Mouse (Mus musculus): ENCODE results near the gene Nr1d1. TPM values are rescaled to one million over a fixed set of nuclear protein-coding genes. Genes with fewer than 3 reads are reported as not detected.

The Nr1d1 gene
- polyA plus RNA-seq, 1 experiment from 2014 or later, result 8.9 TPM

DNA sequence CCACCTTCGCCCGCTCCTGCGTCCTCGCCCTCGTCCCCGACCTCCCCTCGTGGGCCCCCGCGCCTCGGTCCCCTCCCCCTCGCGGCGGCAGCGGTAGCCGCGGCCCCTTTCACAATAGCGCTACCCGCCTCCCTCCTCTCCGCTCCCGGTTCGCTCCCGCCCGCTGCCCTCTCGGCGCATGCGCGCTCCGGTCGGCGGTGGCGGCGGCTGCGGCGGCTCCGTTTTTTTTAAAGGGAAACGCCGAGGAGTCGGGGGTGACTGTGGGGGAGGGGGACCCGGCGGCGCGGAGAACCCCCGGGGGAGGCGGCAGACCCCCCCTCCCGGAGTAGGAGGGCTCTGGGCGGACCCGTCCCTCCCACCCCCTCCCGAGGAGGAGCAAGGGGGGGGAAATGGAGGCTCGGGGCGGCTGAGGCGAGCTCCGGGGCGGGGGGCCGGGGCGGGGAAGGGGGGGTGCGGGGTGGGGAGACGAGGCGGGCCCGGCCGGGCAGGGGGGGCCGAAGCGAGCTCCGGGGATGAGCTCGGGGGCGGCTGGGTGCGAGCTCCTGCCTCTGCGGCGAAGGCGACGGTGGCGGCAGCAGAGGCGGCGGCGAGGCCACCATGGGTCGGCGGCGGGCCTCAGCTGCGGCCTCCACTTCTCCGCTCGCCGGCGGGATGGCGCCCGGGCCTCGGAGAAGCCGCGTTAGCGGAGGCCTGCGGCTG lies 20.0 kb upstream of the Nr1d1 start, which contains the start of gene Msl1:
Gene Msl1 (plus strand): TSS at position 502 of the 699 bp plus-strand sequence.
- Histone ChIP-seq H3K4me1 (ENCODE audit: insufficient read depth, low read depth, low read length) (peaks cover 8% of the 10 kb centered on the region; the same call in 1 of the 2 replicates), H3K4me3 (ENCODE audit: low read depth, low read length) (peak within 1 kb of the TSS; percentile 99), H3K9me3 (ENCODE audit: low read length) (no peaks in the 10 kb centered on the region), H3K36me3 (ENCODE audit: insufficient read depth, low read length) (0 out of 2 replicates have a peak, but pooled peaks cover 6% of the 10 kb centered on the region), H3K27ac (ENCODE audit: low read length) (peak within 1 kb of the TSS; percentile 99), H3K27me3 (replicated peaks; ENCODE audit: insufficient read depth, low read length) (no peaks in the 10 kb centered on the region), H3K4me2 (replicated peaks; ENCODE audit: low read depth, low read length) (peak within 1 kb of the TSS; percentile 86), H3K9ac (replicated peaks; ENCODE audit: low read depth) (peak within 1 kb of the TSS; percentile 99)
- TF ChIP-seq CTCF (IDR thresholded peaks at IDR 0.05), result no peak; the same call in 1 of the 2 replicates
- 4% methylated on average over 40 of the region's 89 CpGs for WGBS
- peak; percentile 94 for DNase-seq (ENCODE audit: low spot score)
- ATAC-seq, result peak; percentile 77

DNA sequence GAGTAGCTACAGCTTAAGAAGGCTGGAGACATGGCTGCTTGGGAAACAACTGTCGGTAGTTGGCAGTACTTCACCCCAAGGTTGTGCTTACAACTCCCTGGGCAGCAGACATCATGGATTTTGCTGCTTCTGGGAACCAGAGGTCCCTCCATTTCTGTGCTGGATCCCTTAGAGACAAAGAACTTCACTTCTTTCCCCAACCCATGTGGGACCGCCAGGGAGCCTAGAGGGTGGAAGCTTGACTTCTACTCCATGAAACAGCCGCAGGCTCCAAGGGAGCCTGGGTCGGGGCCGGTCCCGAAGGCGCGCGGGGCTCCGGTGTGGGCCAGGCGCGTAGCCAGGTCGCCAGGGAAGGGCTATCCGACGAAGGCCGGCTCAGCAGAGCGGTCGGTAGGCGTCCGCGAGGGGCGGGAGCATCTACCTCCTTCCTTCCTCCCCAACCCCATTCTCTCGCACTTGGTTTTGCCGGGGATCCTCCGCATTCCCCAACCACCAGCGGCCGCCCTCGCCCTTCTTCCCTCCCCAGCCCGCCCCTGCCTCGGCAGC lies 19.4 kb upstream of the Nr1d1 start:
- H3K36me3 ChIP-seq (ENCODE audit: insufficient read depth, low read length), result 0 out of 2 replicates have a peak, but pooled peaks cover 6% of the 10 kb centered on the region
- TF ChIP-seq CTCF (IDR thresholded peaks at IDR 0.05) (peak; percentile 55), EP300 (IDR thresholded peaks at IDR 0.05) (no peak)
- H3K27ac ChIP-seq (ENCODE audit: low read length), result peak overlapping the region; percentile 99
- peaks cover 8% of the 10 kb centered on the region; the same call in 1 of the 2 replicates for H3K4me1 ChIP-seq (ENCODE audit: insufficient read depth, low read depth, low read length)
- H3K27me3 ChIP-seq (replicated peaks; ENCODE audit: insufficient read depth, low read length), result no peaks in the 10 kb centered on the region
- under 1% methylated on average over 27 of the region's 30 CpGs for WGBS
- peak overlapping the region; percentile 86 for H3K4me2 ChIP-seq (replicated peaks; ENCODE audit: low read depth, low read length)
- H3K9ac ChIP-seq (replicated peaks; ENCODE audit: low read depth), result peak overlapping the region; percentile 99
- peak; percentile 73 for ATAC-seq
- no peaks in the 10 kb centered on the region for H3K9me3 ChIP-seq (ENCODE audit: low read length)
- H3K4me3 ChIP-seq (ENCODE audit: low read depth, low read length), result peak overlapping the region; percentile 99
- peak; percentile 91 for DNase-seq (ENCODE audit: low spot score)

DNA sequence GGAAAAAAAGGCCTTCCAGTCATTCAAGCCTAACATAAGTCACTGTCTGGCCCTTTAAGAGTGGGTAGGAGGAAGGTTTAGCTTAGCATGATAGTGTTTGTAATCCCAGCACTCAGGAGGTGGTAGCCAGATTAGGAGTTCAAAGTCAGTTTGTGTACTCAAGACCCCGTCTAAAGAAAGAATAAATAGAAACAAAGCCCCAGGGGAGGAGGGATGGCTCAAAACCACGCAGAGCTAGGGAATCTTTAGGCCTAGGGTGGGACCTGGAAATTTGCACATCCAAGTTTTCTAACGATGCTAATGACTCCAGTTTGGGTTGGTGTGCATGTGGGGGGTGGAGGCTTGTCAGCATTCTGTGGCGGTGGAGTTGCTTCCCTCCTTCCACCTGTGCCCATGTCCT lies 16.9 kb upstream of the Nr1d1 start:
- Histone ChIP-seq H3K9ac (replicated peaks; ENCODE audit: low read depth) (no peak overlapping the region), H3K36me3 (ENCODE audit: insufficient read depth, low read length) (no peaks in the 10 kb centered on the region), H3K4me2 (replicated peaks; ENCODE audit: low read depth, low read length) (no peak overlapping the region), H3K4me3 (ENCODE audit: low read depth, low read length) (no peak overlapping the region), H3K27ac (ENCODE audit: low read length) (no peak overlapping the region), H3K4me1 (ENCODE audit: insufficient read depth, low read depth, low read length) (peaks cover 6% of the 10 kb centered on the region), H3K9me3 (ENCODE audit: low read length) (no peaks in the 10 kb centered on the region), H3K27me3 (replicated peaks; ENCODE audit: insufficient read depth, low read length) (no peaks in the 10 kb centered on the region)
- no peak for DNase-seq (ENCODE audit: low spot score)
- TF ChIP-seq EP300 (IDR thresholded peaks at IDR 0.05), result no peak
- no peak for TF ChIP-seq CTCF (IDR thresholded peaks at IDR 0.05)
- ATAC-seq, result no peak
- WGBS, result 21% methylated on average over 4 of the region's 4 CpGs

GRCm38 (mm10) chr11:98791448-98791847 lies 16.3 kb upstream of the Nr1d1 start:
- WGBS, result 68% methylated on average over 1 of the region's 1 CpGs
- TF ChIP-seq CTCF (IDR thresholded peaks at IDR 0.05), result no peak
- TF ChIP-seq EP300 (IDR thresholded peaks at IDR 0.05), result no peak
- Histone ChIP-seq H3K27me3 (replicated peaks; ENCODE audit: insufficient read depth, low read length) (no peaks in the 10 kb centered on the region), H3K4me1 (ENCODE audit: insufficient read depth, low read depth, low read length) (peaks cover 6% of the 10 kb centered on the region), H3K9me3 (ENCODE audit: low read length) (no peaks in the 10 kb centered on the region), H3K27ac (ENCODE audit: low read length) (no peak overlapping the region), H3K4me2 (replicated peaks; ENCODE audit: low read depth, low read length) (no peak overlapping the region), H3K4me3 (ENCODE audit: low read depth, low read length) (no peak overlapping the region), H3K36me3 (ENCODE audit: insufficient read depth, low read length) (no peaks in the 10 kb centered on the region), H3K9ac (replicated peaks; ENCODE audit: low read depth) (no peak overlapping the region)
- ATAC-seq (no peak), DNase-seq (ENCODE audit: low spot score) (no peak)

GRCm38 (mm10) chr11:98790631-98791205 lies 15.6 kb upstream of the Nr1d1 start:
- Histone ChIP-seq H3K27ac (ENCODE audit: low read length) (no peak overlapping the region), H3K9me3 (ENCODE audit: low read length) (no peaks in the 10 kb centered on the region), H3K27me3 (replicated peaks; ENCODE audit: insufficient read depth, low read length) (no peaks in the 10 kb centered on the region), H3K36me3 (ENCODE audit: insufficient read depth, low read length) (no peaks in the 10 kb centered on the region), H3K4me3 (ENCODE audit: low read depth, low read length) (no peak overlapping the region), H3K9ac (replicated peaks; ENCODE audit: low read depth) (no peak overlapping the region), H3K4me2 (replicated peaks; ENCODE audit: low read depth, low read length) (no peak overlapping the region), H3K4me1 (ENCODE audit: insufficient read depth, low read depth, low read length) (peaks cover 9% of the 10 kb centered on the region)
- no peak for DNase-seq (ENCODE audit: low spot score)
- ATAC-seq, result no peak
- no peak for TF ChIP-seq EP300 (IDR thresholded peaks at IDR 0.05)
- TF ChIP-seq CTCF (IDR thresholded peaks at IDR 0.05), result no peak
- WGBS, result 75% methylated on average over 5 of the region's 5 CpGs

GRCm38 (mm10) chr11:98789824-98790223 lies 14.7 kb upstream of the Nr1d1 start:
- Histone ChIP-seq H3K27me3 (replicated peaks; ENCODE audit: insufficient read depth, low read length) (no peaks in the 10 kb centered on the region), H3K9me3 (ENCODE audit: low read length) (no peaks in the 10 kb centered on the region), H3K4me3 (ENCODE audit: low read depth, low read length) (0 out of 2 replicates have a peak overlapping the region, but pooled peaks have one; percentile 41), H3K4me2 (replicated peaks; ENCODE audit: low read depth, low read length) (peak overlapping the region; percentile 82), H3K27ac (ENCODE audit: low read length) (no peak overlapping the region), H3K4me1 (ENCODE audit: insufficient read depth, low read depth, low read length) (peaks cover 16% of the 10 kb centered on the region), H3K9ac (replicated peaks; ENCODE audit: low read depth) (no peak overlapping the region), H3K36me3 (ENCODE audit: insufficient read depth, low read length) (no peaks in the 10 kb centered on the region)
- ATAC-seq (no peak), DNase-seq (ENCODE audit: low spot score) (no peak)
- TF ChIP-seq CTCF (IDR thresholded peaks at IDR 0.05) (no peak), EP300 (IDR thresholded peaks at IDR 0.05) (no peak)
- WGBS, result 27% methylated on average over 5 of the region's 5 CpGs
